Mouse (Mus musculus) layer of hippocampus, adult 9-11 months (tissue): ENCODE data around the gene Ctcfl.

ENCODE experiments used
- DNase-seq: peaks from one replicate; pipeline ENCODE4 v3.0.0; 2022

Ctcfl gene

DNA sequence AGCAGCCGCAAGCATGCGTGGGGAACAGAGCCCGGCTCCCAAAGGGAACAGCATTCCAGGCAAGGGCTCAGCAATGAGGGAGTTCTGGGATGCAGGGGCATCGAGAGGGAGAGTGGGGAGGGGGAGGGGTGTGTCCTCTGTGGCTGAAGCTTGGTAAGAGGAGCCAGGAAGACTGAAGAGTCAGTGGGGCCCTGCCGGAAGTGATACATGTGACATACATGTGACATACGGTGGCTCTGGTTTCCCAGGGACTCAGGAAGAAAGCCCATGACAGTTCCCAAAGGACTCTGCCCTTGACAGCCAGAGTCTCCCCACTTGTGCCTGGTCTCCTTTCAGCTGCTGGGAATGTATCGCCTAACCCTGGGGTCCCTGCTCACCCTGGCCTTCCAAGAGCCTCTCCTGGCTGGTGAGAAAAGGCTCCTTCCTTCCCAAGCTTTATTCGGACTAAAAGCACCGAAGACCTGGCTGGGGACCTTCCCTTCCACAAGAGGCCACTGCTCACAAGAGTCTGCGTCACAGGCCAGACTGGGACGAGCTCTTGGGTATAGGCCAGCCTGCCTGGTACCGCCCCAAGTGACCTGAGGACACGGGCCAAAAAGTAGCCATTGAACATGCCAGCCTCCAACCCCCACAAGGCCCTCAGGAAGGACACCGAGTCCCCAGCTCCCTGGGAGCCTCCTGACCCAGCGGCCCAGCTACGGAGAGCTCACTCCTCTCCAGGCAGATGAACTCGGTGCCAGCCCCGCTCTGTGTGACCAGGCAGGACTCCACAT is 74.9 kb downstream of the Ctcfl start:
- DNase-seq = no peak
